In the genomic region with DNA sequence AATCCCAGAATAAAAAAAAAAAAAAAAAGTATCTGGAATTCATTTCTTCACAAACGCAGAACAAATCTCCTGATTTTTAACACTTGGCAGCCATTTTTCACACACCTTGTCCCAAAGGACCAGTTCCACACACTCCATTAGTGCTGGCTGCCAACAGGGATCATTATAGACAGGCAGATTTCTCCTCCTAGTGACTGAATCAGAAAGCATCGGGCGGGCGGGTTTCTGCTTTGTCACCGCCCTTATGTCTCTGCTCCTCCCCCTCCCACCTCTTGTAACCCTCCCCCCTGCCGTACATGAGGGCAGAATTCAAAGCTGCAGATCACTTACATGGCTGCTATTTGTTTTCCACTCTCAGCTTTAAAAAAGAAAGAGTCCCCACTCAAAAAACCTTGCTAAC, we compare ENCODE assay signal across 8 mouse cellular contexts.
A peak's percentile ranks its signal among the peaks of the same experiment; 100 is the strongest.
DNase-seq lines count a peak whose midpoint lies in the region; ATAC-seq and TF ChIP-seq lines count a peak whose summit lies in the region.

No protein-coding gene starts in this region.

- ATAC-seq in kidney, embryonic 16.5 days (ENCODE audit: low FRiP score, low TSS enrichment), result no peak
- ATAC-seq in forebrain, postnatal 0 days, result peak; percentile 73
- no peak for ATAC-seq in midbrain, embryonic 14.5 days (ENCODE audit: low FRiP score, low TSS enrichment)
- ATAC-seq in stomach, postnatal 0 days (ENCODE audit: low FRiP score, low TSS enrichment), result no peak

- H3K27ac ChIP-seq in kidney, embryonic 16.5 days (ENCODE audit: low read length), result no peak overlapping the region
- no peak overlapping the region for H3K27ac ChIP-seq in forebrain, postnatal 0 days (ENCODE audit: low read depth, low read length)
- H3K27ac ChIP-seq in midbrain, embryonic 14.5 days (replicated peaks; ENCODE audit: low read depth, low read length), result no peak overlapping the region
- H3K27ac ChIP-seq in stomach, postnatal 0 days (replicated peaks), result no peak overlapping the region

- peak; percentile 11 for DNase-seq in kidney, postnatal 10 days
- peak; percentile 94 for DNase-seq in brain, embryonic 14.5 days (ENCODE audit: low read depth)
- peak; percentile 66 for DNase-seq in forebrain, postnatal 0 days
- DNase-seq in midbrain, embryonic 14.5 days, result peak; percentile 77
- DNase-seq in spleen, postnatal 4 days (ENCODE audit: low spot score in 2 of 2), result no peak
- no peak for DNase-seq in stomach, postnatal 0 days (ENCODE audit: low spot score)
- DNase-seq in layer of hippocampus, postnatal 36 days, result no peak

- no peak overlapping the region for H3K4me3 ChIP-seq in kidney, embryonic 16.5 days (ENCODE audit: low read length)
- H3K4me3 ChIP-seq in forebrain, postnatal 0 days (ENCODE audit: low read depth, low read length), result no peak overlapping the region
- H3K4me3 ChIP-seq in midbrain, embryonic 14.5 days (replicated peaks; ENCODE audit: low read depth, low read length), result no peak overlapping the region
- H3K4me3 ChIP-seq in stomach, postnatal 0 days (ENCODE audit: low read depth, low read length), result no peak overlapping the region

- H3K9ac ChIP-seq in kidney, embryonic 16.5 days (replicated peaks; ENCODE audit: low read length), result no peak overlapping the region
- no peak overlapping the region for H3K9ac ChIP-seq in forebrain, postnatal 0 days
- no peak overlapping the region for H3K9ac ChIP-seq in midbrain, embryonic 14.5 days (replicated peaks; ENCODE audit: low read length)
- no peak overlapping the region for H3K9ac ChIP-seq in stomach, postnatal 0 days (ENCODE audit: low read length)

- peak; percentile 22; the same call in 1 of the 2 replicates for TF ChIP-seq CTCF in brain, embryonic 14.5 days (IDR thresholded peaks at IDR 0.05; ENCODE audit: borderline replicate concordance, extremely low read depth, insufficient read depth, insufficient read length)
- peak; percentile 26; the same call in 1 of the 2 replicates for TF ChIP-seq CTCF in forebrain, postnatal 0 days (IDR thresholded peaks at IDR 0.05; ENCODE audit: low read depth)
- TF ChIP-seq CTCF in stomach, postnatal 0 days (IDR thresholded peaks at IDR 0.05; ENCODE audit: low read depth), result no peak

- H3K27me3 ChIP-seq in kidney, embryonic 16.5 days (ENCODE audit: insufficient read depth, low read length), result no peaks in the 10 kb centered on the region
- no peaks in the 10 kb centered on the region for H3K27me3 ChIP-seq in forebrain, postnatal 0 days (ENCODE audit: insufficient read depth, low read length)
- H3K27me3 ChIP-seq in midbrain, embryonic 14.5 days (ENCODE audit: control insufficient read depth, insufficient read depth, low read length), result no peaks in the 10 kb centered on the region
- H3K27me3 ChIP-seq in stomach, postnatal 0 days (ENCODE audit: control insufficient read depth, insufficient read depth, low read length), result no peaks in the 10 kb centered on the region

- peaks cover 6% of the 10 kb centered on the region; the same call in 1 of the 2 replicates for H3K9me3 ChIP-seq in kidney, embryonic 16.5 days (ENCODE audit: low read length)
- H3K9me3 ChIP-seq in forebrain, postnatal 0 days (ENCODE audit: low read length), result no peaks in the 10 kb centered on the region
- 0 out of 2 replicates have a peak, but pooled peaks cover 3% of the 10 kb centered on the region for H3K9me3 ChIP-seq in midbrain, embryonic 14.5 days (ENCODE audit: control insufficient read depth, low read length)
- H3K9me3 ChIP-seq in stomach, postnatal 0 days (ENCODE audit: control insufficient read depth, low read length), result no peaks in the 10 kb centered on the region

- no peaks in the 10 kb centered on the region for H3K4me1 ChIP-seq in kidney, embryonic 16.5 days (ENCODE audit: insufficient read depth, low read length)
- peaks cover 3% of the 10 kb centered on the region; the same call in 1 of the 2 replicates for H3K4me1 ChIP-seq in forebrain, postnatal 0 days (ENCODE audit: insufficient read depth)
- peaks cover 5% of the 10 kb centered on the region; the same call in 1 of the 2 replicates for H3K4me1 ChIP-seq in midbrain, embryonic 14.5 days (ENCODE audit: control insufficient read depth, insufficient read depth, low read length)
- no peaks in the 10 kb centered on the region for H3K4me1 ChIP-seq in stomach, postnatal 0 days (replicated peaks; ENCODE audit: control insufficient read depth, insufficient read depth)

- WGBS in kidney, embryonic 16.5 days, result 8% methylated on average over 6 of the region's 6 CpGs
- 2% methylated on average over 6 of the region's 6 CpGs for WGBS in forebrain, postnatal 0 days
- WGBS in midbrain, embryonic 14.5 days, result 3% methylated on average over 6 of the region's 6 CpGs
- 12% methylated on average over 6 of the region's 6 CpGs for WGBS in stomach, postnatal 0 days

- no peak for TF ChIP-seq POLR2A in brain, embryonic 14.5 days (IDR thresholded peaks at IDR 0.05; ENCODE audit: borderline replicate concordance, extremely low read depth, insufficient read depth, insufficient read length, poor library complexity, severe bottlenecking)

- no peaks in the 10 kb centered on the region for H3K36me3 ChIP-seq in kidney, embryonic 16.5 days (ENCODE audit: insufficient read depth, low read length)
- H3K36me3 ChIP-seq in forebrain, postnatal 0 days (ENCODE audit: insufficient read depth), result no peaks in the 10 kb centered on the region
- H3K36me3 ChIP-seq in midbrain, embryonic 14.5 days (ENCODE audit: control insufficient read depth, insufficient read depth, low read length), result no peaks in the 10 kb centered on the region
- H3K36me3 ChIP-seq in stomach, postnatal 0 days (ENCODE audit: control insufficient read depth, insufficient read depth, low read length), result no peaks in the 10 kb centered on the region

- H3K4me2 ChIP-seq in kidney, embryonic 16.5 days (replicated peaks; ENCODE audit: low read depth, low read length), result no peak overlapping the region
- H3K4me2 ChIP-seq in forebrain, postnatal 0 days (ENCODE audit: low read depth), result no peak overlapping the region
- no peak overlapping the region for H3K4me2 ChIP-seq in midbrain, embryonic 14.5 days (ENCODE audit: low read length)
- no peak overlapping the region for H3K4me2 ChIP-seq in stomach, postnatal 0 days (replicated peaks; ENCODE audit: low read depth)

- no peak for TF ChIP-seq EP300 in stomach, postnatal 0 days (optimal IDR thresholded peaks at IDR 0.05)

Comparison
In these comparisons a context has a peak if more than half of its experiments do, and no peak if none do; other contexts are left out.
1. DNase-seq: peak in kidney, postnatal 10 days (single experiment), brain, embryonic 14.5 days (single experiment), forebrain, postnatal 0 days (single experiment) and midbrain, embryonic 14.5 days (single experiment); none in spleen, postnatal 4 days (0 of 2), stomach, postnatal 0 days (single experiment) and layer of hippocampus, postnatal 36 days (0 of 2).